Mouse (Mus musculus): ENCODE measurements around the gene Pigu.

DNA sequence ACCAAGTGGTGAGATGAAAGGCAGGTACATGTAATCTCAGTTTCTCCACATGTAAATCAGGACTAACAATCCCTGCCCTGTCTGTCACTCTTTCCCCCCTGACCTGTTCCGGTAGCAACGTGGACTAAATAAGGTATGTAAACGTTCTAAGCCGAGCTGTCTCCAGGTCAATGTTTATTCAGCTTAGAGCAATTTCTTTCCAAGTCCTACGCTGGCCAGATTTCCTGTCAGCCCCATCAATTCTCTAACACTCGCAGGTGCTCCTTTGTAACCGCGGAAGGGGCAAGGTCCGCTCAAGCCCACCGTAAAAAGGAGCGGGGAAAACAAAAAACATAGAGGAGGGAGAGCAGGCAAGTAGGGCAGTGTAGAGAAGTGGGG, 23.8 kb upstream of the Pigu start:
- TF ChIP-seq CTCF (IDR thresholded peaks at IDR 0.05; ENCODE audit: low read depth) (no peak), EP300 (IDR thresholded peaks at IDR 0.05; ENCODE audit: low read depth) (no peak)

Measured in liver, postnatal 0 days (tissue).